Mouse (Mus musculus) thymus, adult 2 months (tissue): ENCODE data around the gene Aqr. TPM values are rescaled to one million over a fixed set of nuclear protein-coding genes. Genes with fewer than 3 reads are reported as not detected.
A peak's percentile ranks its signal among the peaks of the same experiment; 100 is the strongest.

Experiments used
- DNase-seq: peaks from one replicate; pipeline ENCODE4 v3.0.0; 2021
- H3K27ac ChIP-seq: fragments of 200-500 bp; 2 replicates; pipeline ENCODE4 v1.5.1; 2012; ENCODE audit warnings: low read length, control low read depth; ENCODE audit not compliant: control insufficient read depth, insufficient read depth
- H3K27me3 ChIP-seq: fragments of 200-500 bp; 2 replicates; pipeline ENCODE4 v1.6.1; 2012; ENCODE audit warnings: mild to moderate bottlenecking, low read length, moderate library complexity, mixed read lengths; ENCODE audit not compliant: control insufficient read depth, insufficient read depth
- H3K36me3 ChIP-seq: fragments of 200-500 bp; 2 replicates; pipeline ENCODE4 v1.6.1; 2012; ENCODE audit warnings: mild to moderate bottlenecking, low read length, moderate library complexity; ENCODE audit not compliant: control insufficient read depth, insufficient read depth
- H3K4me1 ChIP-seq: fragments of 200-500 bp; replicated peaks from 2 replicates; pipeline ENCODE4 v1.6.1; 2012; ENCODE audit warnings: low read length; ENCODE audit not compliant: control insufficient read depth, insufficient read depth
- H3K4me3 ChIP-seq: fragments of 200-500 bp; 2 replicates; pipeline ENCODE4 v1.5.1; 2012; ENCODE audit warnings: mild to moderate bottlenecking, low read length, control low read depth, moderate library complexity; ENCODE audit not compliant: control insufficient read depth, insufficient read depth
- CTCF ChIP-seq: fragments of 200-500 bp; IDR thresholded peaks from 2 replicates; pipeline ENCODE4 v1.5.1; 2012; ENCODE audit warnings: mild to moderate bottlenecking, control low read depth, low read length, moderate library complexity, borderline replicate concordance; ENCODE audit not compliant: control insufficient read depth, poor library complexity, insufficient read depth; ENCODE audit errors: extremely low read depth
- POLR2A ChIP-seq: fragments of 200-500 bp; IDR thresholded peaks from 2 replicates; pipeline ENCODE4 v1.6.1; 2012; ENCODE audit warnings: mild to moderate bottlenecking, low read length, control low read depth, moderate library complexity; ENCODE audit not compliant: control insufficient read depth, poor library complexity, insufficient read depth; ENCODE audit errors: extremely low read depth
- WGBS: fragments of 180-500 bp; shearing (Covaris S2); methylation state at CpG from one replicate; pipeline ENCODE4 v1.1.7; 2018; 5-methylcytosine and 5-hydroxymethylcytosine counted together
- polyA plus RNA-seq: library from polyadenylated mRNA; depleted of rRNA; stranded (reverse); fragments of >200 nt; gene quantifications from 2 replicates; pipeline ENCODE4 v1.2.3, GENCODE M21; 2012

The Aqr gene
- polyA plus RNA-seq, 1 experiment: 35.3 TPM

- peak; percentile 65 for DNase-seq
- Histone ChIP-seq H3K4me1 (no peaks in the 10 kb centered on the region), H3K4me3 (peak within 1 kb of the TSS; percentile 95), H3K27ac (peak within 1 kb of the TSS; percentile 33), H3K27me3 (no peaks in the 10 kb centered on the region), H3K36me3 (peaks cover 14% of the 10 kb centered on the region)
- peak; percentile 80 for TF ChIP-seq POLR2A
- TF ChIP-seq CTCF: peak; percentile 43; the same call in 1 of the 2 replicates
- WGBS: under 1% methylated on average over 36 of the region's 36 CpGs
Observed at GRCm38 (mm10) chr2:114200932-114201559, 14.2 kb upstream of the Aqr start, which contains the start of gene Zfp770. TSS of gene Zfp770 (minus strand) at chr2:114201469.

GRCm38 (mm10) chr2:114196421-114196820 lies 9.6 kb upstream of the Aqr start:
- peaks cover 14% of the 10 kb centered on the region for H3K36me3 ChIP-seq
- no peak for DNase-seq
- TF ChIP-seq CTCF: no peak
- no peak for TF ChIP-seq POLR2A
- 89% methylated on average over 5 of the region's 5 CpGs for WGBS
- H3K4me1 ChIP-seq: no peaks in the 10 kb centered on the region
- no peaks in the 10 kb centered on the region for H3K27me3 ChIP-seq
- H3K27ac ChIP-seq: no peak overlapping the region
- H3K4me3 ChIP-seq: no peak overlapping the region

- Histone ChIP-seq H3K27ac (no peak overlapping the region), H3K4me1 (peaks cover 3% of the 10 kb centered on the region), H3K27me3 (no peaks in the 10 kb centered on the region), H3K36me3 (no peaks in the 10 kb centered on the region), H3K4me3 (no peak overlapping the region)
- no peak for DNase-seq
- WGBS: 79% methylated on average over 4 of the region's 4 CpGs
- TF ChIP-seq POLR2A (no peak), CTCF (no peak)
Observed at GRCm38 (mm10) chr2:114177802-114178733, 8.8 kb downstream of the Aqr start.

- no peak overlapping the region for H3K27ac ChIP-seq
- peak overlapping the region; percentile 90 for H3K4me3 ChIP-seq
- peak; percentile 72 for DNase-seq
- H3K36me3 ChIP-seq: peaks cover 8% of the 10 kb centered on the region; the same call in 1 of the 2 replicates
- under 1% methylated on average over 44 of the region's 44 CpGs for WGBS
- H3K4me1 ChIP-seq: peaks cover 3% of the 10 kb centered on the region
- no peaks in the 10 kb centered on the region for H3K27me3 ChIP-seq
- TF ChIP-seq CTCF: 0 out of 2 replicates have a peak, but pooled peaks have one; percentile 40
- peak; percentile 87 for TF ChIP-seq POLR2A
Observed at GRCm38 (mm10) chr2:114174651-114175484, 12.0 kb downstream of the Aqr start.

GRCm38 (mm10) chr2:114173248-114173647 lies 13.6 kb downstream of the Aqr start:
- no peaks in the 10 kb centered on the region for H3K27me3 ChIP-seq
- TF ChIP-seq CTCF (no peak), POLR2A (no peak)

GRCm38 (mm10) chr2:114167837-114168236 lies 19.0 kb downstream of the Aqr start:
- no peak for DNase-seq
- no peaks in the 10 kb centered on the region for H3K27me3 ChIP-seq
- H3K4me3 ChIP-seq: no peak overlapping the region
- H3K36me3 ChIP-seq: peaks cover 41% of the 10 kb centered on the region
- TF ChIP-seq CTCF: no peak
- TF ChIP-seq POLR2A: no peak
- H3K4me1 ChIP-seq: no peaks in the 10 kb centered on the region
- no peak overlapping the region for H3K27ac ChIP-seq

More at GRCm38 (mm10) chr2:114173248-114173647, 13.6 kb downstream of the Aqr start:
- peaks cover 8% of the 10 kb centered on the region; the same call in 1 of the 2 replicates for H3K36me3 ChIP-seq
- peaks cover 3% of the 10 kb centered on the region for H3K4me1 ChIP-seq
- no peak for DNase-seq
- H3K27ac ChIP-seq: no peak overlapping the region
- no peak overlapping the region for H3K4me3 ChIP-seq

GRCm38 (mm10) chr2:114161978-114162377 lies 24.8 kb downstream of the Aqr start:
- Histone ChIP-seq H3K27ac (no peak overlapping the region), H3K4me1 (no peaks in the 10 kb centered on the region), H3K27me3 (no peaks in the 10 kb centered on the region), H3K4me3 (no peak overlapping the region), H3K36me3 (peaks cover 65% of the 10 kb centered on the region)
- TF ChIP-seq CTCF: no peak
- no peak for TF ChIP-seq POLR2A
- WGBS: 100% methylated on average over 1 of the region's 1 CpGs
- DNase-seq: no peak
